In the genomic region with DNA sequence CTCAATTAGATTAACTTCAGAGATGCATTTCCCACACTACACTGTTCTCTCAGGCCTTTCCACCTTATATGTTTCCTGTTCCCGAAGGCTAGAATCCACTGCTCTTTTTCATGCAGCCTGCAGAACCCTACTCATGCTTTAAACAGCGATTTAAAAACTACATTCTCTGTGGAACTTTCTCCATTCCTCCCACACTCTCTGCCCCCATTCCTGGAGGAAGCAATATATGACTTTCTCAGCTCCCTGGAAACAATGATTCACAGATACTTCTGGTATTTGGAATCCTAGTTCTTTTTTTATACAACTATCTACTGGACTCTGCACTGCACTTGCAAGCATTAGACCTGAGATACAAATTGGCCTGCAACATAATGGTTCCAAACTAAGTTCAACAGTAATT, we compare ENCODE assay signal across 25 mouse cellular contexts. TPM values are rescaled to one million over a fixed set of nuclear protein-coding genes. Genes with fewer than 3 reads are reported as not detected.
DNase-seq lines count a peak whose midpoint lies in the region; ATAC-seq lines count a peak whose summit lies in the region.
"Had no signal": no experiment of that assay in that cellular context is flagged by ENCODE, and none has a peak within 500 bp of the region (broad histone marks: within the 10 kb centered on the region; RNA-seq: fewer than 3 reads in every experiment).

No protein-coding gene starts in this region.

- H3K4me1 ChIP-seq in heart, embryonic 16.5 days (ENCODE audit: control insufficient read depth, insufficient read depth, low read length), result peaks cover 11% of the 10 kb centered on the region
- 0 out of 2 replicates have a peak, but pooled peaks cover 6% of the 10 kb centered on the region for H3K4me1 ChIP-seq in midbrain, embryonic 15.5 days
- H3K4me1 ChIP-seq: embryonic facial prominence, embryonic 15.5 days had no signal

- no peaks in the 10 kb centered on the region for H3K9me3 ChIP-seq in heart, embryonic 16.5 days (replicated peaks; ENCODE audit: control insufficient read depth, low read length)
- H3K9me3 ChIP-seq in midbrain, embryonic 15.5 days, result no peaks in the 10 kb centered on the region
- H3K9me3 ChIP-seq: embryonic facial prominence, embryonic 15.5 days; forebrain, embryonic 10.5 days; hindbrain, embryonic 13.5 days; midbrain, embryonic 13.5 days; neural tube, embryonic 13.5 days had no signal

- DNase-seq in heart, adult 11 months, result peak; percentile 66
- no peak for DNase-seq in heart, postnatal 10 days
- DNase-seq in heart, adult 9 months (ENCODE audit: low spot score in 2 of 2), result no peak
- DNase-seq in right cerebral cortex, adult 18-20 months, result peak; percentile 74
- DNase-seq in right cerebral cortex, postnatal 10 days (ENCODE audit: low spot score in 2 of 2), result no peak
- DNase-seq in right cerebral cortex, postnatal 36 days (ENCODE audit: low spot score in 2 of 2), result peak; percentile 22 to 58
- DNase-seq: cerebellum, adult 2 months; cerebellum, postnatal 36 days; forebrain, postnatal 0 days; gastrocnemius, postnatal 36 days; kidney, adult 2 months; kidney, postnatal 4 days; layer of hippocampus, adult 9-11 months; liver; liver, postnatal 0 days; lung, postnatal 10 days; thymus, postnatal 14 days had no signal

- no peak overlapping the region; the same call in 1 of the 2 replicates for H3K4me2 ChIP-seq in heart, embryonic 16.5 days (ENCODE audit: low read depth, low read length)
- no peak overlapping the region for H3K4me2 ChIP-seq in midbrain, embryonic 15.5 days
- H3K4me2 ChIP-seq: embryonic facial prominence, embryonic 15.5 days; hindbrain, embryonic 13.5 days; midbrain, embryonic 13.5 days; neural tube, embryonic 13.5 days had no signal

- peak overlapping the region; percentile 59 for H3K27ac ChIP-seq in heart, embryonic 16.5 days (ENCODE audit: low read length)
- no peak overlapping the region for H3K27ac ChIP-seq in midbrain, embryonic 15.5 days
- H3K27ac ChIP-seq: embryonic facial prominence, embryonic 15.5 days; forebrain, embryonic 10.5 days; hindbrain, embryonic 13.5 days; midbrain, embryonic 13.5 days; neural tube, embryonic 13.5 days had no signal

- ATAC-seq in heart, embryonic 16.5 days (replicated peaks; ENCODE audit: extremely low read depth, insufficient read depth, low FRiP score), result no peak
- no peak for ATAC-seq in midbrain, embryonic 15.5 days (replicated peaks)
- ATAC-seq: forebrain, postnatal 0 days; inflammation-experienced regulatory T-cells, adult 6 months; liver, postnatal 0 days; midbrain, embryonic 13.5 days had no signal

- H3K36me3 ChIP-seq in heart, embryonic 16.5 days (ENCODE audit: control insufficient read depth, insufficient read depth), result no peaks in the 10 kb centered on the region; the same call in 1 of the 2 replicates
- H3K36me3 ChIP-seq in midbrain, embryonic 15.5 days (replicated peaks), result no peaks in the 10 kb centered on the region
- H3K36me3 ChIP-seq: embryonic facial prominence, embryonic 15.5 days; neural tube, embryonic 13.5 days had no signal

- H3K27me3 ChIP-seq in heart, embryonic 16.5 days (ENCODE audit: control insufficient read depth, insufficient read depth, low read length), result no peaks in the 10 kb centered on the region
- no peaks in the 10 kb centered on the region for H3K27me3 ChIP-seq in midbrain, embryonic 15.5 days (replicated peaks)
- H3K27me3 ChIP-seq: embryonic facial prominence, embryonic 15.5 days; hindbrain, embryonic 13.5 days; midbrain, embryonic 13.5 days; neural tube, embryonic 13.5 days had no signal

- no peak overlapping the region for H3K4me3 ChIP-seq in heart, embryonic 16.5 days (ENCODE audit: low read length)
- H3K4me3 ChIP-seq in midbrain, embryonic 15.5 days, result no peak overlapping the region
- H3K4me3 ChIP-seq: embryonic facial prominence, embryonic 15.5 days; forebrain, embryonic 10.5 days; hindbrain, embryonic 13.5 days; midbrain, embryonic 13.5 days; neural tube, embryonic 13.5 days had no signal

- H3K9ac ChIP-seq in heart, embryonic 16.5 days (ENCODE audit: low read length), result no peak overlapping the region
- no peak overlapping the region for H3K9ac ChIP-seq in midbrain, embryonic 15.5 days
- H3K9ac ChIP-seq: embryonic facial prominence, embryonic 15.5 days; forebrain, postnatal 0 days; hindbrain, embryonic 13.5 days; liver, postnatal 0 days; midbrain, embryonic 13.5 days; neural tube, embryonic 13.5 days had no signal

- intact Hi-C loops in heart, postnatal 10 days (cut with DNase I), result no loop called here

- 48% methylated on average over 2 of the region's 2 CpGs for WGBS in heart, embryonic 16.5 days
- WGBS in midbrain, embryonic 15.5 days, result 86% methylated on average over 2 of the region's 2 CpGs

RNA-seq across cellular contexts. Expression of a gene that starts 11.6 kb away (rescaled TPM):
- total RNA-seq in heart, postnatal 10 days (2021), result 100 to 1,000 TPM; 351 to 367 TPM
- 121 and 144 TPM in 2 replicates for polyA plus RNA-seq in heart, embryonic 16.5 days (2015; fragmentation: Nextera tagmentation; extraction: Ambion mirVana)
- polyA plus RNA-seq in midbrain, embryonic 15.5 days (2015; fragmentation: Nextera tagmentation; extraction: Ambion mirVana), result 12.6 and 13.1 TPM in 2 replicates

RNA-seq across cellular contexts. Expression of a gene that starts 50.6 kb away (rescaled TPM):
- total RNA-seq in heart, postnatal 10 days (2021), result 10 to 100 TPM; 26.1 to 26.2 TPM
- 18.6 and 21.3 TPM in 2 replicates for polyA plus RNA-seq in heart, embryonic 16.5 days (2015; fragmentation: Nextera tagmentation; extraction: Ambion mirVana)
- 17.4 and 18.5 TPM in 2 replicates for polyA plus RNA-seq in midbrain, embryonic 15.5 days (2015; fragmentation: Nextera tagmentation; extraction: Ambion mirVana)

Comparison
In these comparisons a context has a peak if more than half of its experiments do, and no peak if none do; other contexts are left out.
1. DNase-seq: peak in heart, adult 11 months (single experiment), right cerebral cortex, adult 18-20 months (single experiment) and right cerebral cortex, postnatal 36 days (2 of 2); none in heart, postnatal 10 days (0 of 2), heart, adult 9 months (0 of 2) and right cerebral cortex, postnatal 10 days (0 of 2).